In genomic region chr6:50940118-50940517, GRCm38 (mm10) we compare ENCODE assay signal across 12 mouse cellular contexts.
DNase-seq lines count a peak whose midpoint lies in the region; TF ChIP-seq lines count a peak whose summit lies in the region.
"Had no signal": no experiment of that assay in that cellular context is flagged by ENCODE, and none has a peak within 500 bp of the region (broad histone marks: within the 10 kb centered on the region; RNA-seq: fewer than 3 reads in every experiment).

No protein-coding gene starts in this region.

- intact Hi-C loops in gastrocnemius, adult 2 months (cut with DNase I) = no loop called here

- H3K36me3 ChIP-seq in small intestine, adult 2 months (ENCODE audit: control insufficient read depth, insufficient read depth, low read length) = no peaks in the 10 kb centered on the region
- H3K36me3 ChIP-seq: hindbrain, embryonic 12.5 days had no signal

- WGBS in lung, adult 2 months = 26% methylated on average over 1 of the region's 1 CpGs
- 20% methylated on average over 1 of the region's 1 CpGs for WGBS in bone marrow, adult 2 months
- WGBS in small intestine, adult 2 months = 14% methylated on average over 1 of the region's 1 CpGs

- DNase-seq in gastrocnemius, adult 2 months = no peak
- DNase-seq in gastrocnemius, postnatal 25 days = no peak
- no peak for DNase-seq in lung, adult 2 months
- no peak for DNase-seq in lung, postnatal 36 days
- no peak for DNase-seq in urinary bladder, postnatal 14 days (ENCODE audit: low spot score)
- no peak for DNase-seq in right cerebral cortex, postnatal 14 days
- DNase-seq: adrenal gland, adult 2 months; cerebellum, adult 11-12 months; lung, postnatal 4 days had no signal

- H3K4me1 ChIP-seq in lung, adult 2 months (ENCODE audit: control insufficient read depth, insufficient read depth, low read length) = no peaks in the 10 kb centered on the region
- no peaks in the 10 kb centered on the region for H3K4me1 ChIP-seq in bone marrow, adult 2 months (ENCODE audit: control insufficient read depth, insufficient read depth, low read length)
- 0 out of 2 replicates have a peak, but pooled peaks cover 3% of the 10 kb centered on the region for H3K4me1 ChIP-seq in small intestine, adult 2 months (ENCODE audit: control insufficient read depth, insufficient read depth, insufficient read length, low read length)

- TF ChIP-seq CTCF in gastrocnemius, adult 2 months (IDR thresholded peaks at IDR 0.05) = peak; percentile 62
- peak; percentile 59; the same call in 1 of the 2 replicates for TF ChIP-seq CTCF in lung, adult 2 months (IDR thresholded peaks at IDR 0.05; ENCODE audit: insufficient read depth, low read length)
- TF ChIP-seq CTCF in bone marrow, adult 2 months (IDR thresholded peaks at IDR 0.05; ENCODE audit: control insufficient read depth, insufficient read depth, low read length) = peak; percentile 43; the same call in 1 of the 2 replicates
- TF ChIP-seq CTCF in small intestine, adult 2 months (IDR thresholded peaks at IDR 0.05; ENCODE audit: extremely low read depth, insufficient read length, insufficient replicate concordance, low read depth, low read length) = peak; percentile 28; the same call in 1 of the 2 replicates

- H3K27ac ChIP-seq in gastrocnemius, adult 2 months = peak overlapping the region; percentile 78; the same call in 1 of the 2 replicates
- no peak overlapping the region for H3K27ac ChIP-seq in bone marrow, adult 2 months (ENCODE audit: control insufficient read depth, insufficient read depth, low read depth, low read length, poor library complexity)
- H3K27ac ChIP-seq in small intestine, adult 2 months (ENCODE audit: insufficient read depth, low read depth, low read length) = no peak overlapping the region
- H3K27ac ChIP-seq: hindbrain, embryonic 12.5 days had no signal

- H3K27me3 ChIP-seq in small intestine, adult 2 months (ENCODE audit: control insufficient read depth, insufficient read depth, low read length) = no peaks in the 10 kb centered on the region
- H3K27me3 ChIP-seq: hindbrain, embryonic 12.5 days had no signal

- no peak for TF ChIP-seq POLR2A in lung, adult 2 months (IDR thresholded peaks at IDR 0.05; ENCODE audit: borderline replicate concordance, extremely low read depth, low read depth, low read length)
- no peak for TF ChIP-seq POLR2A in bone marrow, adult 2 months (IDR thresholded peaks at IDR 0.05; ENCODE audit: borderline replicate concordance, control insufficient read depth, low read depth, low read length)
- no peak for TF ChIP-seq POLR2A in small intestine, adult 2 months (IDR thresholded peaks at IDR 0.05; ENCODE audit: low read depth, low read length)

- H3K4me3 ChIP-seq in gastrocnemius, adult 2 months = no peak overlapping the region
- H3K4me3 ChIP-seq in lung, adult 2 months (replicated peaks; ENCODE audit: extremely low read depth, low read depth, low read length) = no peak overlapping the region
- no peak overlapping the region for H3K4me3 ChIP-seq in bone marrow, adult 2 months (replicated peaks; ENCODE audit: control insufficient read depth, low read depth, low read length)
- no peak overlapping the region for H3K4me3 ChIP-seq in small intestine, adult 2 months (ENCODE audit: low read depth, low read length)
- H3K4me3 ChIP-seq: hindbrain, embryonic 12.5 days had no signal
